Mouse (Mus musculus) lung, postnatal 14 days (tissue): ENCODE measurements around the gene Slc29a1.

Source experiments
- DNase-seq: peaks from one replicate; pipeline ENCODE4 v3.0.0; 2021

Slc29a1 gene

DNA sequence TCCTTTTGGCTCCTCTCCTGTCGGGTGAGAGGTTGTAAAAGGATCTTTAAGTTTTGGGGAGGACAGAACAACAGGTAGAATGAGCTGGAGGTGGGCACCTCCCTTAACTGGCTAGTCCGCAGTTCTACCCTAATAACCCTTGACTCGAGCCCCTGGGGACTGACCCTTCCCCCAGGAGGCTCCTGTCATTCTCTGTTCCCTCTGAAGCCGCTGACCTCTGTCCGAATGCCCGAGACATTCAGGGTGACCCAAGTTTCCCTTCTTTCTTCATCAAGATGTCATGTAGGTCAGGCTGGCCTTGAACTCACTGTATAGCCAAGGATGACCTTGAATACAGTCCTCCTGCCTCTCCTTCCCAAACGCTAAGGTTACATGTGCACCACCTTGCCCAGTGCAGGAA is 11.0 kb downstream of the Slc29a1 start:
- DNase-seq: no peak

DNA sequence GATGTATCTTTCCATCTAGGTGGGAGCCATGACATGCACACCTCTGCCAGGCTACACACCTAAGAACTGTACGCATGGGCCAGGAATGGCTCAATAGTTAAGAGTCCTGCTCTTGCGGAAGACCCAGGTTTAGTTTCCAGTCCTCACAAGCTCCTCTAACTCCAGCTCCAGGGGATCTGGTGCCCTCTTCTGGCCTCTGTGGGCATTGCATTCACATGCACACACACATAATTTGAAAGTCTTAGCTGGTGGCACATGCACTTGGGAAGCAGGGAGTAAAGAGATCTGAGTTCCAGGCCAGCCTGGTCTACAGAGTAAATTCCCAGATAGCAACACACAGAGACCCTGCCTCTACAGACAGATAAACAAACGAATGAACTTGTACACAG is 13.0 kb downstream of the Slc29a1 start:
- no peak for DNase-seq

DNA sequence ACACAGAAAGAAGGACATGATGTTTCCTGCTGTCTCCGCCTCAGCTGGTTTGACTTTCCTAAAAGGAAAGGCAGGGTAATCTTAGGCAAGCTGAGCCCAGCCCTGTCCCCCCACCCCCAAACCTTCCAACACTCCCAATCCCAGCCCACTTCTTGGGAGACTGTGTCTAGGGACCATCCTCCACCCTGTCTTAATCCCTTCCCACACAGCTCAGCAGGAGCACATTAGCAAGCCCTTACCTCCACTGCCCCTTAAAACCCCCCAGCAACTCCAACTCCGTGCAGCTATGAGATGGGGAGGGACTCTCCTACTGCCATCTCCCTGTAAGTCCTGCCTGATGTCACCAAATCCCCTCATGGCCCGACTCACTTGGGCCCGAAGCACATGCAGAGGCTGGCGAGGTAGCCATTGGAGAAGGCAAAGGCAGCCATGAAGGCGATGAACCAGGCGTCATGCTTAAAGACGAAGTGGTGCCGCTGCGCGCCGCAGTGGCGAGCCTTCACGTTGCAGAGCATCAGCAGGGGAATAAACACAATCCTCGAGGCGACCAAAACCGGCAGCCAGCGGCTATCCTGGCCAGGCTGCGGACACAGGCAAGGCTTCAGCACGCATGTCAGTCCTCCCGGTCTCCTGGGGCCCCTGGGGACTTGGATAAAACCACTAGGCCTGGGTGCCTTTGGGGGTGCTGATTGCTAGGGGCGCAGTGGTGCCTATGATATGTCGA is 13.5 kb downstream of the Slc29a1 start:
- DNase-seq: no peak

DNA sequence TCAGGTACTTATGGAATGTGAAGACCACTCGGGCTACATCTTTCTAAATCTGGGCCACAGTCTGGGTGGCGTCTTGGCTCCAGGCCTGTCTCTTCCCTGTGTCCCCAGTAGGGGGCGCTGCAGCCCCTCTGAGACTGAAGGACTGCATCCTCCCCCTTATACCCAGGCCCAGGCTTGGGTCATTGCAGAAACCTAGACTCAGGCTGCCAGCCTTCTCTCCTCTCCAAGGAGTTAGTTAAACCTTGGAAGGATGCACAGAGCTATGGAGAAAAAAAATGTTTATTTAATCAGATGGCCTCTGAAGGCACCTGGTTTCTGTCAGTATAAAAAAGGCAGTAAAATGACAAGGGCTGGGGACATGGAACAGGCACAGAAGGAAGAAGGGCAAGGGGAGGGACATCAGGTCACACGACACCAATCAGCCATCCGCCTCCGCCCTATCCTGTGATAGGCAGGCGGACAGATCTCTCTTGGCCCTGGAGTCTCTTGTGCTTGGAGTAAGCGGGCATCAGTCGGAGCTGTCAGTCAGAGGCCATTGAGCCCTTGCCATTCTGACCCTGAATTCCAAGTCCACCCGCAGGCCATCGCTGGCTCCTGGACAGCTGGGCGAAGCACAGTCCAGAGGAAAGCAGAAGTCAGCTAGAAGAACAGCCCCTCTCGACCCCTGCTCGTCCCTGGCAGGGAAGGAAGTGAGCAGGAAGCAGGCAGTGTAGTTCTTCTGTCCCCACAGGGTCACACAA is 14.3 kb downstream of the Slc29a1 start:
- peak; percentile 83 for DNase-seq

DNA sequence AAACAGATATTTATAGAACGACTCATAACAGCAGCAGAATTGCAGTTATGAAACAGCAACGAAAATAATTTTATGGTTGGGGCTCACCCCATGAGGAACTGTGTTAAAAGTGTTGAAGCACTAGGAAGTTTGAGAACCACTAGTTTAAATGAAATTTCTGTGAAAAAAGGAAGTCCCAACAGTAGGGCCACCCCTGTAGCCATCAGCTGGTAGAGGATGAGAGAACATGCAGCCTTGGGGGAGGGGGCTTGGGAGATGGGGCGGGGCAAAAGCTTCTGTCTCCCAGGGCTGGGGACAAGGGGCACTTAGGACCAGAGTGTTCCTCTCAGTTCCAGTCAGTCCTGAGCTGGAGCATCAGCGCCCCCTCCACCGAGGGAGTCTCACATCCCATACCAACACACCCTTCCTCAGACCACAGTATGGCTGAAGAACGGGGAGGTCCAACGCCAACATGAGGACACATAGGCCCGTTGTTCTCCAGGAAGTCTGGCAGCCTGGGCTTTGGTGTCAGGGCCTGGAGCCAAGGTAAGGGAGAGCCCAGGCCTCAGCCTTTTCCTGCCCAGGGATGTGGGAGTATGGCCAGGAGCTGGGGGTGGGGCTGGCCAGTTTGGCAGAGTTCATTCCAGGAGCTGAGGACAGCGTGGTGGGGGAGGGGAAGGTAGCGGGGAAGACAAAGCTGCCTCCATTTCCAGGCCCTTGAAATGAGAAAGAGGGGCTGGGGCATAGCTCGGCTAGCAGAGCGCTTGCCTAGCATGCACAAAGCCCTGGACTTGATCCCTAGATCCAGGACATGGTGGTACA is 15.1 kb downstream of the Slc29a1 start:
- DNase-seq: peak; percentile 88

DNA sequence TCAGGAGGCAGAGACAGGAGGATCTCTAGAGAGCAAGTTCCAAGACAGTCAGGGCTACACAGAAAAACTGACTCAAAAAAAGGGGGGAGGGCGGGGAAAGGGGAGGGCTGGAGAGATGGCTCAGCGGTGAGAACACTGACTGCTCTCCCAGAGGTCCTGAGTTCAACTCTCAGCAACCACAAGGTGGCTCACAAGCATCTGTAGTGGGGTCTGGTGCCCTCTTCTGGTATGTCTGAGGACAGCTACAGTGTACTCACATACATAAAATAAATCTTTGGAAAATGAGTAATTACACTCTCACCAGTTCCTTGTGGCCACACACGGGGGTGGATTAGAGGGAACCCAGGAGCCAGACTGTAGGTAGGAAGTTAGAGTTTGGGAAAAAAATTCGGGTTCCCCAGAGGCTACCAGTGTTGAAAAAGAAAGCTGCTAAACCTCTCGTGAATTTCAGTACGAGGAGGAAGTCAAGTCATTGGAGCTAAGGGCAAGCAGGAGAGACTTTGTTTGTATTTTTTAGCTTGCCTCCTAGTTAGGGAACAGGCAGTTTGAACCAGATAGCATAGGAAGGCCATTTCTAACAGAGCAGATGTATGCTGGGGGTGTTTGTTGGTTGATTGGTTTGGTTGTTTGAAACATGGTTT is 16.6 kb downstream of the Slc29a1 start:
- no peak for DNase-seq

DNA sequence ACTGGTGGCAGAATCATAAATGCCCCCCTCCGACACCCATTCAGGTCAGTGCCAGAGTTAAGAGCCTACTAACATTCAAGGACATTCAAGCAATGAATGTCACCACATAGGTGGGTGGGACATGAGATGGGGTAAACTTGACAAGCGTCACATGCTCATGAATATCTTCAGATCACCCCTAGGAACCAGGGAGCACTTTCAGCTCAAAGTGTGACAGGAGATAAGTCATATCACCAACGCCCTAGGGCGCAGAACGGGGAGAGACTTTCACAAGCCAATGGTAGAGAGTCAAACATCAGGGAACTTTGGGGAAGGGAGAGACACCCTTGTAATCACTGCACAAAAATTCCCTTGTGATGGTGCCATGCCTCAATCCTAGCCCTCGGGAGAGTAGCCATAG is 17.2 kb downstream of the Slc29a1 start:
- no peak for DNase-seq

DNA sequence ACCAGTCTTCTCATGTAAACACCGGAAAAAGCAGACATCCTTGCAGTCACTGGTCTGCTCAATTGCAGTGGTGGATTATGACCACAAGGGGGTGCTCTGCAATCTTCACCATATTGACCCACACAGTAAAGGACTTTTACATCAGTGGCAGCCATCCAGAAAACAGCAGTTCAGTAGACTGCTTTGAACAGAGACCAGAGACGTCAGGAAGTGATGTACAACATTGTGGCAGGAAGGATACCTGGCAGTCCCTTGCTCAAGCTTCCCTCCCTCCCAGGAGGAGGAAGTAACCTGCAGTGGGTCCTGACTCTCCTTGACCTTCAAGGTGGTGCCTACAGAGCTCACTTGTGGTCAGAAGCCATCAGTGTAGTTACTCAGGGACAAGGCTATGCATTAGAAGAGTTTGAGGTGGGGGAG is 17.8 kb downstream of the Slc29a1 start:
- peak; percentile 78 for DNase-seq

DNA sequence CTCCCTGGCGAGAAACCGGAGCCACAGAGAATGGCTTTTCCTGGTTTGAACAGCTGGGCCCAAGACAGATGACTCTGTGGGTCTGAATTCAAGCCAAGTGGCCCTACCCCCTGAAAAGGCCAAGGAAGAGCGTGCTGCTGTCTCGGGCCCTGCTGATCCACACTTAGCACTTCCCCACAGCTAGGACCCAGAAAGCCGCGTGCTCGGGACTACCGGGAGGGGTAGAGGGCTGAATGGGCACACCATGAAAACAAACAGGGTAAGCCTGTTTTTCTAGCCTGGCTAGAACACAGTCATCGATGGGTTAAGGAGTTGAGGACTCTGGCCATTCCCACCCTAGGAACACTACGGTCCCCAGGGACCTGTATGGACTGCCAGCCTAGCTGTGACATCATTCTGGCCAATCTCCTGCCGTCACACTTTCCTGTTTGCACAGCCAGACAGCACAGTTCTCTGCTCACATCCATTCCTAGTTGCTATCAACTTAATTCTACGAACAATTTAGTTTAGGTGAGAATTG is 18.4 kb downstream of the Slc29a1 start:
- no peak for DNase-seq

DNA sequence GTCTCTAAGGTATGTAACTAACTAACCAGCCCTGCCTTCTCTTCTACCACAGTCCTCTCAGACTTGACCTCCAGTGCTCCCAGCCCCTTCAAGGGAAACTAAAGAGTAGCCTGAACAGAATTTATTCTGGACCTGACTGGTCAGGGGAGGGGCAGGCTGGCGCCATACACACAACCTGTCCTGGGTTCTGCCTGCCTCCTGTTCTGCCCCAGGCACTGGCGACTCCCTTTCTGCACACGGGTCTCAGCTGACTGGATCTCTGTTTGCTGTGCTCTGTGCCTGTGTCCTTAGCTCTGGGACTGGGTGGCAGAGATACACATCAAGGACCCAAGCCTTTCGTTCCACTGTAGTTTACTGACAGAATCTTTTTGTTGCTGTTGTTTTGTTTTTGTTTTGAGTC is 19.9 kb downstream of the Slc29a1 start:
- no peak for DNase-seq

DNA sequence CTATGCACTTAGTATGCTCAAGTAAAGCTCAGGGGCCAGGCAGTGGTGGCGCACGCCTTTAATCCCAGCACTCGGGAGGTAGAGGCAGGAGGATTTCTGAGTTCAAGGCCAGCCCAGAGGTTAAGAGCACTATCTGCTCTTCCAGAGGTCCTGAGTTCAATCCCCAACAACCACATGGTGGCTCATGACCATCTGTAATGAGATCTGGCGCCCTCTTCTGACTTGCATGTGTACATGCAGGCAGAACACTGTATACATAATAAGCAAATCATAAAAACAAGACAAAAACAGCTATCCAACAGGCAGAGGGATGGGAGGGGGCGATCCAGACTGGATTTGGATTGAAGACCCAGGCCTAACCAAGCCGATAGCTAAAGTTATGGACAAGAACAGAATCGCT is 20.6 kb downstream of the Slc29a1 start:
- no peak for DNase-seq

DNA sequence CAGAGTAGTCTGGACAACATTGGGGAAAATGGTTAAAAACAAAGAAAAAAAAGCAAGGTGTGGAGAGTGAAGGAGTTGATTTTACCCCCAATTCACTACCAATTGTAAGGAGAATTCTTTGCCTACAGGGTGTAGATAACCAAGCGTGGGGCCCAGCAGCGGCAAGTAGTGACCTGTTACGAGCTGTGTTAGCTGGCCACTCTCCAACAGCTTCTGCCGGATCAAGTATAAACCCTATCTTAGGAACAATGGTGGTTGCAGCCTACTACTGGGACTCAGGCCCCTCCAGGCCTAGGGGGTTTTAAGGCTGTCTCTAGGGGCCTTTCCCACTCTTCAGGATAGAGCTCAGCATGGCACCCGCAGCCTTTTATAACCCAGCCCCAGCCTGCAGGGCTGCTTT is 21.2 kb downstream of the Slc29a1 start:
- DNase-seq: no peak

DNA sequence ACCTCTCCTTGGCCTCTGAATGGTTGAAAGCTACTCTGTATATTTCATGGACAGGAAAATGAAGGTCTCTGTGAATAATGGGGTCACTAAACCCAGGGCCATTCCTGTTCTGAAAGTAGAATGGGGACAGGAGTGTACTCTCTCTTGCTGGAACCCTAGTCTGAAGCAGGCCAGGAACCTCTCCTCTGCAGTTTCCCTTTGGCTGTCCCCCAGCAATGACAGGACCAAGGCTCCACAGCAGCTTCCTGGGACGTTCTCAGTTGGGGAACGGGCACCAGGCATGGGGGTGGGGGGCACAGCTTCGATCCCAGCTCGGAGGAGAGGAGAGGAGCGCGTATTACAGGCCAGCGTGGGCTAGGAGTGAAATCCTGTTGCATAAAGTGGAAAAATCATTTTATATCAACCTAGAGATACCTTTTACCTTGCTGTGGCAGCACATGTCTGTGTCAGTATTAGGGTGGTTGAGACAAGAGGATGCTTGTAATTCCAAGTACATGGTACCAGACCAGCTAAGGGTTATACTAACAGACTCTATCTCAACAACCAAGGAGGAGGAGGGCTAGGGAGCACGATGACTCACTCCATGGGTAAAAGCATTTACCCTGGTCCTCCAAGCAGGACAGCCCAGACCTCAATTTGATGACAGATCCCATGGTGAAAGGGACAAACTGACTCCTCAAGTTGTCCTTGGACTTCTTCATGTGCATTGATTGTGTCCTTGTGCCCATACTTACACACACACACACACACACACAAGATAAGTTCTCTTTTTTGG is 24.1 kb downstream of the Slc29a1 start:
- no peak for DNase-seq

DNA sequence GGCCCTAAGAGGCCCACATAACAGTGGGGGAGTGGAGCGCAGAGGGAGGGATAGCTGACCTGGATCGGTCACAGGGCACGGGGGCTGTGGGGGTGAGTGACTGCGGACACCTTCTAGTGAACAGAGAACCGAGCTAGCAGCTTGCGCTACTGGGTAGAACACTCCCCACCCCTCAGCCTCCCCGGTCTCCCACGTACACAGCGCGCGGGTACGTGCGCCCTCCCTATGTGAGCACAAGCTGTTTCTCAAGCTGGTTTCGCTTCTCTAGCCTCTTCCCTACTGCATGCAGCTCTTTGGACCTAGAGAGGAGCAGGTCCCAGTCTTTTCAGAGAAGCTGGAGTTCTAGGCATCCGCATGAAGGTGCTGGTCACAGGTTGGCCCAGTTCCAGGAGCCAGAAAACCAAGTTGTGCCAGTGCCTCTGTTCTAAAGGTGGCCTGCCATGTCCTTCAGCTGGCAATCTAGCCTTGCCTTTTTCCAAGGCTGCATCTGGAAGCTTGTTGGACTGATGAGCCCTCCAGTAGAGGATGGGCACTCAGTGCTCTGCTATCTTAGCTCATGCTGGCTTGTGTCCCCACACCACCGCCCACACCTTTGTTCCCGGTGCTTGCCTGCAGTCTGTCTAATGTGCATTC is 25.2 kb downstream of the Slc29a1 start:
- peak; percentile 67 for DNase-seq

DNA sequence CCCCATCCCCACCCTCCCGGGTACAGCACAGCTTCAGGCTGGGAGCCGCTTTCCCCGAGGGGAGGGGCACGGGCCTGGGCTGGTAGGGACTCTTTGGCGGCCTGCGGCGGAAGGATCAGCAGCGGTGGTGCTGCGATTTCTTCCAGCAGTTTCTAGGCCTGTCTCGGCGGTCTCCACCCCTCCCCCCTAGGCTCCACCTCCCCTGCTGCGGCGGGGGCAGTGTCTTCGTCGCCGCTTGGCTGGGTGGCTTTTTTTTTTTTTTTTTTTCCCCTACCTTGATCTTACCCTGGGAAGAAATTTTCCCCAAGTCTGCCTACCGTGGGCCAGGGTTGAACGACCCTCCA is 25.7 kb downstream of the Slc29a1 start:
- DNase-seq: peak; percentile 98

DNA sequence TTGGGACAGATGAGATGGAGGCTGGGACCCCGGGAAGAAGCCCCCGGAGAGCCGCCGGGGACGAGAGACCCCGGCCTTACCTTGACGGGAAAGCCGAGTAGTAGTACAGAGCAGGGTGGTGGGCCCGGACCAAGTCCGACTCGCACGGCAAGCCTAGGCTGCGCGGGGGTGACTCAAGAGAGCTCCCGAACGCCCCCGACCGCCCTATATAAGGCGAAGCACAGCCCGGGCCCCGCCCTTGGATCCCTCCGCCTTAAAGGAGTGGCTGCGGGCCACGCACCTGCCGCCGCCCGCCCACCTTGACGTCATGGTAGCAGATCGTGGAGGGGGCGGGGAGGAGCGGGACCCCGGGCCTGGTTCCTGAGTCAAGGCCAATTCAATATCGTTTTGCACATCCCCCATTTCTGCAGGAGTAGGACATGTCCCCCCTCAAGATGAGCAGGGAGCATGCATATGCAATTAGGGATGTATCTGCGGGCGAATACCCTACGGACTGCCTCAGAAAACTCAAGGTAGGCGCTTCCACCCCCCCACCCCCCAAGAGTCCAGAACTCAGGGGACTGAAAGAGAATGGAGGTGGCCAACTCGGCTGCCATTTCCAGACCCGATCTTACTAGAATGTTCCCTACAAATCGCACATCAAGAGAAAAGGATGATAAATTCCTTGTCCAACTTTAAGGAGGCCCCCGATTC is 26.2 kb downstream of the Slc29a1 start, which contains the start of gene Hsp90ab1:
Gene Hsp90ab1, minus strand, starts transcription at position 185 of the 693 bp plus-strand sequence.
- DNase-seq: peak; percentile 99

DNA sequence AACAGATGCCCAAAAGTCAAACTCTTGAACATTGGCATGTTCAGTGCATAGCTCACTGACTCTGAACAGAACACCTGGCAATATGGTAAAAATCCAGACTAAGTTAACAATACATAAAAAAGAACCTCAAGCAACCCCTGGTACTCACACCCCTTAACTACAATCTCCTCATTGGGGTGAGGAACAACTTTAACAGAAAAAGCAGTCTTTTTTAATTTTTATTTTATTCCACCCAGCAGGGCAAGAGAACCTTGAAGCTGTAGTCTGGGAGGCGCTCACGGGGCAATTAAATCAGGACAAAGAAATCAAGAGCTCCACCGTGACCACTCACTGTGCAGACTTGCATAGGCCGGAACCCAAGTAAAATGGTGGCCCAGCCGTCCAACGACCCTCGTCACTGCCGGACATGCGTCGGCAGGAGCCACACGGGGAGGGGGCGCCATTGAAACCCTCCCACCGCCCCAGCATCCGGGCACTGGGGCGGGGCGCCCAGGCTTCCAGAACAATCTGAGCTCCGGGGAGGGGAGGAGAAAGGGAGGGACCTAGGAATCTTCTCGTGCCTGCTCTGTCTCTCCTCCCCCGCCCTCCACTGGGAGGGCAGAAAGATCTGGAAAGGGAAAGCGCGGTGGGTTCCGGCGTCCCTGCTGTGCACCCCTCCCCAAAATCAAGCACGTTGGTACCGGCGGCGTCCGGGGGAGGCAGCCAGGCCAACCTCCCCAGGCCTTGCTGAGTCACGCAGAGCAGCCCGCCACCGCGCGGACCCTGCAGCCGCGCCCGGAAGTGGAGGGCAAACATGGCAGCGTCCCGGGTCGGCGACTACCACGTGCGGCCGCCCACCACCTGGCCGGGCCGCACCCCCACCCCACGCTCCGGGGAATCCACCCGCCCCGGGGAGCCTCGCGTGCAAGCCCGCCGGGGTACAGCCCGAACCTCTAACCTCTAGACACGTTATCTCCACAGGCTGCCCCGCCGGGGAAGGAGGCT is 27.0 kb downstream of the Slc29a1 start:
- DNase-seq: peak; percentile 83

DNA sequence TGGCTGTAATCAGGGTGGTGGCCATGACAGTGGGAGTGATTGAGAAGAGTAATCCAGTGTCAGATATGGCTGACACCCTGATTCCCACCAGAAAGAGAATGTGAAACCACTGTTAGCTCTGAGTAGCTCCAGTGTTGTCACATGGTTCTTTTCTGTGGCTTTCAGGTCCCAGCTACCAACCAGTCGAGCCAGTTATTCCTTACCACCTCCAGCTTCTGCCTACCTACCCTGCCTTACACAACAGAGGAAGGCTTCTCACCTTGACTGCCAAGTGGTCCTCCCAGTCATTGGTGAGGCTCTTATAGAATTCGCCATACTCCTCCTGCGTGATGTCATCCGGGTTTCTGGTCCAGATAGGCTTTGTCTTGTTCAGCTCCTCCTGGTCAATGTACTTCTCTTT is 29.4 kb downstream of the Slc29a1 start:
- no peak for DNase-seq

DNA sequence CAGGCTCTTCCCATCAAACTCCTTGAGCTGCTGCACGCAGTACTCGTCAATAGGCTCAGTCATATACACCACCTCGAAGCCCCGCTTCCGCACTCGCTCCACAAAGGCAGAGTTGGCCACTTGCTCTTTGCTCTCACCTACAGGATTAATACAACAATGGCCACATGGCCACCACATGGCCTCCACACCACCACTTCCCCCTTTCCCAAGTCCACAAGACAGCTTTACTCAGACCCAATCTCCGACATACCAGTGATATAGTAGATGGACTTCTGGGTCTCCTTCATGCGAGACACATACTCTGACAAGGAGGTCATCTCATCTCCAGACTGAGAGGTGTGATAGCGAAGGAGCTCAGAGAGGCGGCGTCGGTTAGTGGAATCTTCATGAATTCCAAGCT is 30.4 kb downstream of the Slc29a1 start:
- no peak for DNase-seq

DNA sequence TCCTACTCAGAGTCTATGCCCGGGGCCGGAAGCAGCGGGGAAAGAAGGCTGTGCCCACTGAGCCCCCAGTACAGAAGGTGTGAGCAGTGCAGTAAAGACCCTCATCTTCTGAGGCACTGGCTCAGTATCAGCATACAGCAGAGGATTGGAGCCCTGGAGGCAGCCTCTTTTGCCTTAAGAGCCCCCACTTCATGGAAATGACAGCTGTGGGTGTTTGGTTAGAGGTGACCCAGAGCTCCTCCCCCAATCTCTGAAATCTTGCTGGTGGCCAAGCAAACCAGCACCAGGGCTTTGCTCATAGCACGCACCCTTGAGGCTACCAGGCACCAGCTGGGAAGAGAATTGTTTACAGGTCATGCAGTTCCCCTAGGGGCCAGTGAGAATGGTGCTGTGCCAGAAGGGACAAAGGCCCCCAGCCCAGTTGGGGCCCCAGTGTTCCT is 32.2 kb downstream of the Slc29a1 start:
- no peak for DNase-seq
